Mouse (Mus musculus): ENCODE data around the gene Pappa.

DNA sequence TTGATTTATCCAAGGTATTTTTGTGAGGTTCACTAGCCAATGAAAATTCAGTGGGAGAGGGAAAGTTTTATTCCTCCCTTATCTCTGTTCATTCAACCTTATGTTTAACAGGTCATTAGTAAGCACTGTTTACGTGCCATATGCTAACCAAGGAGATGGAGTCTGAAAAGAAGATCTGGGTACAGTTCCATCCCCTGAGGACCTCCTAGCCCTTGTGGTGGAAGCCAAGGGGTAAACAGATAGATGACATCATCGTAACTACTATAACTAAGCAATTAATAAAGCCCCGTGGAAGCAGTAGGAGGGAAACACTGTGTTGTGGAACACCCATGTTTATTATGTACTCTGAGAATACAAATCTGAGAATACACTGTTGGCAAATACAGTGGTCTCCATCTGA lies 12.6 kb downstream of the Pappa start:
- no peak for TF ChIP-seq CTCF (conservative IDR thresholded peaks at IDR 0.05; ENCODE audit: low read length)
- TF ChIP-seq POU5F1 (IDR thresholded peaks at IDR 0.05; ENCODE audit: borderline replicate concordance, low read length), result no peak
- no peak for TF ChIP-seq NANOG (IDR thresholded peaks at IDR 0.05; ENCODE audit: borderline replicate concordance, low read length)

Data from E14TG2a.4 (cell line).